Mouse (Mus musculus) adipocyte (in vitro differentiated cells): Measurements from ENCODE around the gene Elavl1.
"Not testable (repeated sequence)": the region's sequence is repeated elsewhere in the genome, so short reads cannot be mapped to it uniquely, and the experiment has no call there.

ENCODE experiments used
- DNase-seq: peaks from one replicate; pipeline ENCODE4 v3.0.0-alpha.2; 2016; ENCODE audit warnings: low spot score

The Elavl1 gene

GRCm38 (mm10) chr8:4324983-4325750, at the start of gene Elavl1, which contains the start of gene Ccl25:
Gene Elavl1, minus strand, starts transcription at chr8:4325413.
Gene Ccl25, plus strand, starts transcription at chr8:4325210.
- DNase-seq, result peak; percentile 98

- DNase-seq, result peak; percentile 66
These were observed 47.4 kb upstream of the Elavl1 start for GRCm38 (mm10) chr8:4372657-4373056.

- peak; percentile 66 for DNase-seq
These were observed 44.9 kb upstream of the Elavl1 start for GRCm38 (mm10) chr8:4370078-4370477.

GRCm38 (mm10) chr8:4368470-4368869, 43.3 kb upstream of the Elavl1 start:
- DNase-seq, result no peak

- DNase-seq, result no peak
These were observed 42.6 kb upstream of the Elavl1 start for GRCm38 (mm10) chr8:4367808-4368207.

- DNase-seq, result no peak
These were observed 41.0 kb upstream of the Elavl1 start for GRCm38 (mm10) chr8:4366189-4366588.

GRCm38 (mm10) chr8:4360922-4361321, 35.7 kb upstream of the Elavl1 start:
- DNase-seq, result no peak

- no peak for DNase-seq
These were observed 34.1 kb upstream of the Elavl1 start for GRCm38 (mm10) chr8:4359362-4359761.

- no peak for DNase-seq
These were observed 30.2 kb upstream of the Elavl1 start for GRCm38 (mm10) chr8:4355455-4355854.

GRCm38 (mm10) chr8:4354516-4354915, 29.3 kb upstream of the Elavl1 start:
- DNase-seq, result no peak

- DNase-seq, result no peak
These were observed 28.5 kb upstream of the Elavl1 start for GRCm38 (mm10) chr8:4353741-4354140.

- DNase-seq, result not testable (repeated sequence)
These were observed 27.3 kb upstream of the Elavl1 start for GRCm38 (mm10) chr8:4352562-4352961.

GRCm38 (mm10) chr8:4350618-4351017, 25.4 kb upstream of the Elavl1 start:
- DNase-seq, result no peak

GRCm38 (mm10) chr8:4349335-4349734, 24.1 kb upstream of the Elavl1 start:
- no peak for DNase-seq

GRCm38 (mm10) chr8:4348275-4348674, 23.1 kb upstream of the Elavl1 start:
- DNase-seq, result no peak

- no peak for DNase-seq
These were observed 22.4 kb upstream of the Elavl1 start for GRCm38 (mm10) chr8:4347661-4348060.

GRCm38 (mm10) chr8:4340207-4340606, 15.0 kb upstream of the Elavl1 start:
- DNase-seq, result no peak

- DNase-seq, result no peak
These were observed 10.5 kb upstream of the Elavl1 start for GRCm38 (mm10) chr8:4335678-4336077.

- DNase-seq, result no peak
These were observed 8.8 kb upstream of the Elavl1 start for GRCm38 (mm10) chr8:4333966-4334365.

GRCm38 (mm10) chr8:4329000-4329399, 3.8 kb upstream of the Elavl1 start:
- DNase-seq, result no peak

GRCm38 (mm10) chr8:4325751-4326036, 481 bp upstream of the Elavl1 start:
- no peak for DNase-seq

GRCm38 (mm10) chr8:4324525-4324924, 688 bp downstream of the Elavl1 start:
- no peak for DNase-seq

- peak; percentile 33 for DNase-seq
These were observed 1.3 kb downstream of the Elavl1 start for GRCm38 (mm10) chr8:4323917-4324316.

- peak; percentile 88 for DNase-seq
These were observed 2.7 kb downstream of the Elavl1 start for GRCm38 (mm10) chr8:4322470-4322869.
